Mouse (Mus musculus) intestine, postnatal 0 days (tissue): ENCODE measurements around the gene Islr2. TPM values are rescaled to one million over a fixed set of nuclear protein-coding genes. Genes with fewer than 3 reads are reported as not detected.

Experiments
- ATAC-seq: fragments of 200-750 bp; cut with Nextera tagmentation; 2 replicates; pipeline ENCODE4 v1.8.0; 2017; ENCODE audit warnings: mild to moderate bottlenecking, moderate TSS enrichment, moderate library complexity
- H3K27ac ChIP-seq: fragments of 300-500 bp; sonication (generic); 2 replicates; pipeline ENCODE4 v1.5.1; 2014; ENCODE audit warnings: mild to moderate bottlenecking, low read depth, low read length, moderate library complexity
- H3K27me3 ChIP-seq: fragments of 300-500 bp; sonication (generic); replicated peaks from 2 replicates; pipeline ENCODE4 v1.6.1; 2014; ENCODE audit warnings: low read length, mixed read lengths; ENCODE audit not compliant: control insufficient read depth, insufficient read depth
- H3K36me3 ChIP-seq: fragments of 300-500 bp; sonication (generic); 2 replicates; pipeline ENCODE4 v1.6.1; 2014; ENCODE audit warnings: mild to moderate bottlenecking, moderate library complexity; ENCODE audit not compliant: control insufficient read depth, insufficient read depth
- H3K4me1 ChIP-seq: fragments of 300-500 bp; sonication (generic); replicated peaks from 2 replicates; pipeline ENCODE4 v1.6.1; 2014; ENCODE audit warnings: antibody characterized with exemption, low read length, mixed read lengths; ENCODE audit not compliant: control insufficient read depth, insufficient read depth
- H3K4me2 ChIP-seq: fragments of 300-500 bp; sonication (generic); replicated peaks from 2 replicates; pipeline ENCODE4 v1.6.1; 2014; ENCODE audit warnings: low read depth, mild to moderate bottlenecking, moderate library complexity
- H3K4me3 ChIP-seq: fragments of 300-500 bp; sonication (generic); 2 replicates; pipeline ENCODE4 v1.5.1; 2014; ENCODE audit warnings: low read depth, low read length
- H3K9ac ChIP-seq: fragments of 300-500 bp; sonication (generic); 2 replicates; pipeline ENCODE4 v1.6.1; 2014; ENCODE audit warnings: mild to moderate bottlenecking, low read depth, low read length
- H3K9me3 ChIP-seq: fragments of 300-500 bp; sonication (generic); 2 replicates; pipeline ENCODE4 v1.6.1; 2016; ENCODE audit warnings: mixed run types; ENCODE audit not compliant: control insufficient read depth
- CTCF ChIP-seq: sonication (generic); IDR thresholded peaks from 2 replicates; pipeline ENCODE4 v1.5.1; 2016; ENCODE audit warnings: low read depth, mild to moderate bottlenecking, control low read depth, antibody characterized with exemption, moderate library complexity
- WGBS: fragments of 180-500 bp; shearing (Covaris S2); extraction: QIAGEN DNeasy Blood & Tissue Kit; methylation state at CpG from one replicate; pipeline ENCODE4 v1.1.7; 2014; 5-methylcytosine and 5-hydroxymethylcytosine counted together
- microRNA-seq: library from miRNA; unstranded; fragments of <30 nt; microRNA quantifications from one replicate; pipeline ENCODE4, GENCODE M21; 2016
- polyA plus RNA-seq: library from polyadenylated mRNA; unstranded; fragments of >200 nt; fragmentation: Nextera tagmentation; extraction: Ambion mirVana; gene quantifications from 2 replicates; pipeline ENCODE4 v1.2.1, GENCODE M21; 2015

Islr2 gene
- polyA plus RNA-seq, 1 experiment from 2014 or later: 0.35 TPM

GRCm38 (mm10) chr9:58150733-58151361 lies 53.3 kb downstream of the Islr2 start:
- H3K27me3 ChIP-seq: no peaks in the 10 kb centered on the region
- H3K4me1 ChIP-seq: no peaks in the 10 kb centered on the region
- H3K36me3 ChIP-seq: no peaks in the 10 kb centered on the region
- H3K4me2 ChIP-seq: no peak overlapping the region
- H3K9me3 ChIP-seq: no peaks in the 10 kb centered on the region
- TF ChIP-seq CTCF: peak; percentile 67
- 66% methylated on average over 4 of the region's 4 CpGs for WGBS
- no peak overlapping the region for H3K9ac ChIP-seq
- no peak for ATAC-seq
- no peak overlapping the region for H3K27ac ChIP-seq
- no peak overlapping the region for H3K4me3 ChIP-seq

- Histone ChIP-seq H3K36me3 (no peaks in the 10 kb centered on the region), H3K4me3 (no peak overlapping the region), H3K27ac (no peak overlapping the region), H3K4me2 (no peak overlapping the region), H3K9ac (no peak overlapping the region), H3K4me1 (no peaks in the 10 kb centered on the region), H3K9me3 (no peaks in the 10 kb centered on the region), H3K27me3 (no peaks in the 10 kb centered on the region)
- no peak for ATAC-seq
- WGBS: 69% methylated on average over 2 of the region's 2 CpGs
- no peak for TF ChIP-seq CTCF
Measured at GRCm38 (mm10) chr9:58148806-58149205, 55.3 kb downstream of the Islr2 start.

Small RNAs within 50 kb of the gene (microRNA-seq; reads per million reads assigned to microRNA genes)
- gene Mir6385: not detected

Other genes with a start within 250 kb of the Islr2 start
- gene Cyp11a1, start 197.9 kb downstream of the Islr2 start, polyA plus RNA-seq: 4.4 and 7.8 TPM in 2 replicates
- 0.48 and 0.71 TPM in 2 replicates for gene Stra6, start 140.5 kb downstream of the Islr2 start, polyA plus RNA-seq
- gene Ccdc33, start 85.5 kb downstream of the Islr2 start, polyA plus RNA-seq: 0.14 and 0.16 TPM in 2 replicates
- gene Islr, start within 50 bp of the Islr2 start, polyA plus RNA-seq: 26.9 and 29.6 TPM in 2 replicates
- 5.3 and 7.1 TPM in 2 replicates for gene Pml, start 45.5 kb upstream of the Islr2 start, polyA plus RNA-seq
- 15.0 and 15.9 TPM in 2 replicates for gene Stoml1, start 48.8 kb upstream of the Islr2 start, polyA plus RNA-seq
- gene Loxl1, start 108.9 kb upstream of the Islr2 start, polyA plus RNA-seq: 21.6 and 23.8 TPM in 2 replicates
- gene Tbc1d21, start 166.1 kb upstream of the Islr2 start, polyA plus RNA-seq: not detected in 2 replicates